Mouse (Mus musculus) intestine, embryonic 16.5 days (tissue): ENCODE data around the gene Hnrnpul2. TPM values are rescaled to one million over a fixed set of nuclear protein-coding genes. Genes with fewer than 3 reads are reported as not detected.

Source experiments
- ATAC-seq: fragments of 200-750 bp; cut with Nextera tagmentation; 2 replicates; pipeline ENCODE4 v1.8.0; 2017; ENCODE audit warnings: moderate TSS enrichment, moderate library complexity
- H3K27ac ChIP-seq: fragments of 300-500 bp; sonication (generic); 2 replicates; pipeline ENCODE4 v1.5.1; 2014; ENCODE audit warnings: mild to moderate bottlenecking, low read length
- H3K27me3 ChIP-seq: fragments of 300-500 bp; sonication (generic); replicated peaks from 2 replicates; pipeline ENCODE4 v1.6.1; 2014; ENCODE audit warnings: low read length, control low read depth, mixed read lengths; ENCODE audit not compliant: control insufficient read depth, insufficient read depth
- H3K36me3 ChIP-seq: fragments of 300-500 bp; sonication (generic); 2 replicates; pipeline ENCODE4 v1.6.1; 2014; ENCODE audit warnings: low read length, control low read depth; ENCODE audit not compliant: control insufficient read depth, insufficient read depth
- H3K4me1 ChIP-seq: fragments of 300-500 bp; sonication (generic); 2 replicates; pipeline ENCODE4 v1.6.1; 2014; ENCODE audit warnings: low read length, control low read depth, mixed read lengths; ENCODE audit not compliant: control insufficient read depth, insufficient read depth
- H3K4me2 ChIP-seq: fragments of 300-500 bp; sonication (generic); 2 replicates; pipeline ENCODE4 v1.6.1; 2014; ENCODE audit warnings: low read depth, low read length, control low read depth
- H3K4me3 ChIP-seq: fragments of 300-500 bp; sonication (generic); 2 replicates; pipeline ENCODE4 v1.5.1; 2014; ENCODE audit warnings: mild to moderate bottlenecking, low read length
- H3K9ac ChIP-seq: fragments of 300-500 bp; sonication (generic); 2 replicates; pipeline ENCODE4 v1.6.1; 2014; ENCODE audit warnings: low read depth, low read length
- H3K9me3 ChIP-seq: fragments of 300-500 bp; sonication (generic); 2 replicates; pipeline ENCODE4 v1.6.1; 2016; ENCODE audit warnings: low read length, control low read depth; ENCODE audit not compliant: control insufficient read depth
- WGBS: fragments of 180-500 bp; shearing (Covaris S2); extraction: QIAGEN DNeasy Blood & Tissue Kit; methylation state at CpG from one replicate; pipeline ENCODE4 v1.1.7; 2014; 5-methylcytosine and 5-hydroxymethylcytosine counted together
- polyA plus RNA-seq: library from polyadenylated mRNA; unstranded; fragments of >200 nt; fragmentation: Nextera tagmentation; extraction: Ambion mirVana; gene quantifications from 2 replicates; pipeline ENCODE4 v1.2.1, GENCODE M21; 2015

Gene Hnrnpul2
- polyA plus RNA-seq, 1 experiment from 2014 or later, result 4.3 TPM

DNA sequence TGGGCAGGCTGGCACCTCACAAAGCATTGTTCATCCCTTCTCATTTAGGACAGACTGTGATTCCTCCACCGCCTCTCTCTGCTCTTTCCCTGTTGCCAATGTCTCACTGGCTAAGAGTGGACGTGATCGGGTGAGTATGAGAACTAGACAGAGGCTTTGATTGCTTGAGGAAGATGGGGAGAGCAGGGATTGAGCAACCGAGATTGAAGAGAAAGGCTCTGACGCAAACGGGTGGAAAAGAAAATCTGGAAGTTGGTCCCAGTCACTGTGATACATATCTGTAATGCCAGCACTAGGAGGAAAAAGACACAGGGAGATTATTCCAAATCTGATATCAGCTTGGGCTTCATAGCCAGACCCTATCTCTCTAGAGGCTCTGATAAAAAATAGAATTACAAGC, 23.2 kb downstream of the Hnrnpul2 start:
- Histone ChIP-seq H3K4me3 (no peak overlapping the region), H3K4me2 (no peak overlapping the region), H3K27me3 (no peaks in the 10 kb centered on the region), H3K36me3 (peaks cover 3% of the 10 kb centered on the region; the same call in 1 of the 2 replicates), H3K4me1 (peaks cover 22% of the 10 kb centered on the region), H3K9me3 (no peaks in the 10 kb centered on the region), H3K27ac (no peak overlapping the region), H3K9ac (no peak overlapping the region)
- 90% methylated on average over 6 of the region's 6 CpGs for WGBS
- ATAC-seq, result no peak

GRCm38 (mm10) chr19:8844371-8845129, 24.7 kb downstream of the Hnrnpul2 start:
- peaks cover 10% of the 10 kb centered on the region; the same call in 1 of the 2 replicates for H3K4me1 ChIP-seq
- H3K27me3 ChIP-seq, result no peaks in the 10 kb centered on the region
- H3K27ac ChIP-seq, result no peak overlapping the region
- no peak overlapping the region for H3K4me3 ChIP-seq
- no peaks in the 10 kb centered on the region for H3K9me3 ChIP-seq
- 66% methylated on average over 5 of the region's 5 CpGs for WGBS
- H3K4me2 ChIP-seq, result no peak overlapping the region
- H3K36me3 ChIP-seq, result peaks cover 6% of the 10 kb centered on the region
- no peak for ATAC-seq
- no peak overlapping the region for H3K9ac ChIP-seq

GRCm38 (mm10) chr19:8848356-8848755, 28.5 kb downstream of the Hnrnpul2 start:
- H3K36me3 ChIP-seq, result peaks cover 6% of the 10 kb centered on the region
- no peaks in the 10 kb centered on the region for H3K27me3 ChIP-seq
- ATAC-seq, result no peak
- H3K9me3 ChIP-seq, result no peaks in the 10 kb centered on the region
- no peak overlapping the region for H3K27ac ChIP-seq
- H3K4me1 ChIP-seq, result peaks cover 3% of the 10 kb centered on the region; the same call in 1 of the 2 replicates
- no peak overlapping the region for H3K4me3 ChIP-seq
- H3K4me2 ChIP-seq, result no peak overlapping the region
- no peak overlapping the region for H3K9ac ChIP-seq
- 58% methylated on average over 5 of the region's 5 CpGs for WGBS

DNA sequence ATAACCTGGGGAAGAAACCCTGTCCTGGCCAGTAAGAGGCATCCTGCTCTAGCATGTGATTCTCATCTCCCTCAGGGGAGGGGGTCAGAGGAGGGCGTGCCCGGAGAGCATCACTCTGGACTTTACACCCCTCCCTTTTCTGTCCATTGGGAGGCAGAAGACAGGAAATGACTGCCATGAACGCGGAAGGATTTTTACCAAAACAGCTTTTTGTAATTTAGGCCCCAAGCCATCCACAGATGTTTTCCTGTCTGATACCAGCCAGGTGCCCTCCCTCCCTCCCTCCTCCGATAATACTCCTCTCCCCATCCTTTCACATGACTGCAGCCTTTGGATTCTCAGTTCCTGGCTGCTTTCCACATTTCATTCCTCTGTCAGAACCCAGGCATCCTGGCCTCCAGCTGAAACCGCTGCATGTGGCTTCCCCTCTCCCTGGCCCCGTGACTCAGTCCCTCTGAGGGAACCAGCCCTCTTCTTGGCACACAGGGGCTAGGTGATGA, 30.6 kb downstream of the Hnrnpul2 start, which contains the start of gene Lrrn4cl:
Gene Lrrn4cl (plus strand): TSS at position 367 of the 500 bp plus-strand sequence.
- 0 out of 2 replicates have a peak within 1 kb of the TSS, but pooled peaks have one; percentile 17 for H3K27ac ChIP-seq
- H3K4me3 ChIP-seq, result no peak within 1 kb of the TSS
- H3K36me3 ChIP-seq, result peaks cover 6% of the 10 kb centered on the region
- H3K4me2 ChIP-seq, result peak within 1 kb of the TSS; percentile 14; the same call in 1 of the 2 replicates
- peaks cover 3% of the 10 kb centered on the region; the same call in 1 of the 2 replicates for H3K4me1 ChIP-seq
- 21% methylated on average over 7 of the region's 7 CpGs for WGBS
- ATAC-seq, result peak; percentile 83
- H3K9ac ChIP-seq, result peak within 1 kb of the TSS; percentile 41; the same call in 1 of the 2 replicates
- no peaks in the 10 kb centered on the region for H3K27me3 ChIP-seq
- no peaks in the 10 kb centered on the region for H3K9me3 ChIP-seq

- Histone ChIP-seq H3K9ac (no peak overlapping the region), H3K4me2 (no peak overlapping the region)
- ATAC-seq, result no peak
These were observed 31.8 kb downstream of the Hnrnpul2 start for GRCm38 (mm10) chr19:8851639-8852038.

DNA sequence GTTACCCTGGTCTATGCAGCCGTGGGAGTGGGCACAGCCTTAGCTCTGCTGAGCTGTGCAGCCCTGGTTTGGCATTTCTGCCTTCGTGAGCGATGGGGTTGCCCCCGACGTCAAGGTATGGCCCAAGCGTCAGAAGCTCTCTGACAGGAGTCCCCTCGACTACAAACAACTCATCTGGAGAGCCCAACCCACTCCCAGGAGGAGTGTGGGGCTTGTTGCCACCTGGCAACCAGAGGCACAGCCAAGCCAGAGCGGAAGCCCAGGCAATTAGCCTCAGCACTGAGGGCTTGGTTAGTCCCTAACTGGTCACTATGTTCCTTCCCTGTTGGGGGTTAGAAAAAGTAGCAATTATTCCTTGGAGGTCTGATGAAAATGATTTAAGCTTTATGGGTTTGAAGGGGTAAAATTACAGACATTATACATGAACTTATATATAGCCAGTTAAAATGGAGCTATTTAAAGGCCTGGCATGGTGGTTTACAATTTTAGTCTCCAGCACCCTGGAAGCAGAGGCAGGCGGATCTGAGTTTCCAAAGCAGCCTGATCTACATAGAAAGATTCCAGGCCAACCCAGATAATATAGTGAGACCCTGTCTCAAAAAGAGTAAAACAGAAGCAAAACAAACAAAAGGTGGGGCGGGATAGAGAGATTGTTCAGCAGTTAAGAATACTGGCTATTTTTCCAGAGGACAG, 32.6 kb downstream of the Hnrnpul2 start:
- peaks cover 3% of the 10 kb centered on the region; the same call in 1 of the 2 replicates for H3K4me1 ChIP-seq
- H3K4me2 ChIP-seq, result no peak overlapping the region
- WGBS, result 51% methylated on average over 10 of the region's 10 CpGs
- H3K4me3 ChIP-seq, result no peak overlapping the region
- H3K27ac ChIP-seq, result no peak overlapping the region
- no peaks in the 10 kb centered on the region for H3K27me3 ChIP-seq
- peaks cover 3% of the 10 kb centered on the region; the same call in 1 of the 2 replicates for H3K36me3 ChIP-seq
- H3K9ac ChIP-seq, result no peak overlapping the region
- no peaks in the 10 kb centered on the region for H3K9me3 ChIP-seq
- no peak for ATAC-seq

More at GRCm38 (mm10) chr19:8851639-8852038, 31.8 kb downstream of the Hnrnpul2 start:
- no peak overlapping the region for H3K4me3 ChIP-seq
- 44% methylated on average over 7 of the region's 7 CpGs for WGBS
- H3K4me1 ChIP-seq, result peaks cover 3% of the 10 kb centered on the region; the same call in 1 of the 2 replicates
- H3K27ac ChIP-seq, result no peak overlapping the region
- peaks cover 3% of the 10 kb centered on the region; the same call in 1 of the 2 replicates for H3K36me3 ChIP-seq
- H3K27me3 ChIP-seq, result no peaks in the 10 kb centered on the region
- no peaks in the 10 kb centered on the region for H3K9me3 ChIP-seq

DNA sequence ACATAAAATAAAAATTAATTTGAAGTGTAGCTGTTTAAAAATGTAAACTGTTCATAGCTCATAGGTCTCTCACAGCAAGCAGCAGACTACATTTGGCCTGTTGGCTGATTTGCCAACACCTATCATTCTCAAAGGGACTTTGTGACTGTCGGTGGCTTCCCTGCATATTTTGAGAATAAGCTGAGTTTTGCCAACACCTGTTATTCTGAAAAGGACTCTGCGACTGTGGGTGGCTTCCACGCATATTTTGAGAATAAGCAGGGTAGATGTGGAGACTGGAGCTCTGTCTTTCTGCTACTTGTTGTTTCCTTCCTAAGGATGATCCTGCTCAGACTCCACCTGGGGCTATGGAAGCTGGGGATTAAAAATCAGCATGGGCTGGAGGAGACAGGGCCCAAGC, 33.3 kb downstream of the Hnrnpul2 start:
- Histone ChIP-seq H3K4me1 (peaks cover 3% of the 10 kb centered on the region; the same call in 1 of the 2 replicates), H3K36me3 (peaks cover 3% of the 10 kb centered on the region; the same call in 1 of the 2 replicates), H3K9ac (no peak overlapping the region), H3K27me3 (no peaks in the 10 kb centered on the region), H3K4me3 (no peak overlapping the region), H3K27ac (no peak overlapping the region), H3K9me3 (no peaks in the 10 kb centered on the region), H3K4me2 (no peak overlapping the region)
- no peak for ATAC-seq
- 88% methylated on average over 3 of the region's 3 CpGs for WGBS

DNA sequence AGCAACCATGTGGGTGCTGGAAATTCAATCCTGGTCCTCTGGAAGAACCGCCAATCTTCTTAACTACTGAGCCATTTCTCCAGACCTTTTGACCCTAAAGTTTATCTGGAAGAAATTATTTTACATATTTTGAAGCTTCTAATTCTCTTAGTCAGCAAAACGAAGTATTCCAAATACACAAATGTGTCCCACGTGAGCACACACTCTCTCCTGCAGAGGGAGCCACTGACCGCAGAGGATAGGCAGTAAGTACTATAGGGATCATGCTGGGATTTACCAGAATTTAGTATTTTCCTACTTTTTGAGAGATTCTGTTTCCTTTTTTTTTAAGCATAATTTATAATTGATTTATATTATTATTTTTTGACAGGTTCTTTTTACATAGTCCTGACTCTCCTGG, 37.9 kb downstream of the Hnrnpul2 start:
- Histone ChIP-seq H3K4me1 (no peaks in the 10 kb centered on the region), H3K4me2 (no peak overlapping the region), H3K27me3 (no peaks in the 10 kb centered on the region), H3K4me3 (no peak overlapping the region), H3K9ac (no peak overlapping the region), H3K9me3 (no peaks in the 10 kb centered on the region), H3K36me3 (no peaks in the 10 kb centered on the region), H3K27ac (no peak overlapping the region)
- ATAC-seq, result no peak
- WGBS, result 40% methylated on average over 4 of the region's 4 CpGs

DNA sequence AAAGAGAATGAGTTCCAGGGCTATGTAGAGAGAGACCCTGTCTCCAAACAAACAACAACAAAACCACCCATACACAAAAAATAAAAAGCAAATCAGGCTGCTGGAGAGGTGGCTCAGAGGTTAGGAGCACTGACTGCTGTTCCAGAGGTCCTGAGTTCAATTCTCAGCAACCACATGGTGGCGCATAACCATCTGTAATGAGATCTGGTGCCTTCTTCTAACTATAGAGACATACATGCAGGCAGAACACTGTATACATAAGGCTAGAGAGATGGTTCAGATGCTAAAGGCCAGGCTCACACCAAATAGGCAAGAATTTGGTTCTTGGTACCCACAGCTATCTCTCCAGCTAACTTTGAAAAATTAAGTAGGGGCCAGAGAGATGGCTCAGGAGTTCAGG, 39.2 kb downstream of the Hnrnpul2 start:
- WGBS, result 19% methylated on average over 1 of the region's 1 CpGs
- no peaks in the 10 kb centered on the region for H3K36me3 ChIP-seq
- no peaks in the 10 kb centered on the region for H3K4me1 ChIP-seq
- no peak overlapping the region for H3K4me3 ChIP-seq
- no peaks in the 10 kb centered on the region for H3K9me3 ChIP-seq
- no peaks in the 10 kb centered on the region for H3K27me3 ChIP-seq
- no peak overlapping the region for H3K27ac ChIP-seq
- no peak overlapping the region for H3K4me2 ChIP-seq
- H3K9ac ChIP-seq, result no peak overlapping the region
- no peak for ATAC-seq
